Mouse (Mus musculus): ENCODE data around the gene Clpb.

- no peak for TF ChIP-seq GATA1 (IDR thresholded peaks at IDR 0.05; ENCODE audit: low read length)
- TF ChIP-seq TAL1 (IDR thresholded peaks at IDR 0.05; ENCODE audit: low read length) = no peak
Measured at GRCm38 (mm10) chr7:101739602-101740001, 76.2 kb downstream of the Clpb start.
